Mouse (Mus musculus) E14TG2a.4 (cell line): ENCODE data around the gene Tmem222.

Experiments used
- H3K27me3 ChIP-seq: 2 replicates; pipeline ENCODE4 v1.6.1; 2014; ENCODE audit warnings: low read length, control low read depth; ENCODE audit not compliant: insufficient read depth
- H3K36me3 ChIP-seq: 2 replicates; pipeline ENCODE4 v1.6.1; 2014; ENCODE audit warnings: low read length, control low read depth; ENCODE audit not compliant: insufficient read depth
- H3K4me1 ChIP-seq: replicated peaks from 2 replicates; pipeline ENCODE4 v1.6.1; 2014; ENCODE audit warnings: low read depth, low read length, control low read depth
- H3K4me3 ChIP-seq: replicated peaks from 2 replicates; pipeline ENCODE4 v1.5.1; 2014; ENCODE audit warnings: mild to moderate bottlenecking, low read length
- H3K9me3 ChIP-seq: 2 replicates; pipeline ENCODE4 v1.6.1; 2014; ENCODE audit warnings: low read length, control low read depth
- CTCF ChIP-seq: conservative IDR thresholded peaks from 2 replicates; pipeline ENCODE4 v1.5.1; 2014; ENCODE audit warnings: low read length
- NANOG ChIP-seq: IDR thresholded peaks from 2 replicates; pipeline ENCODE4 v1.6.1; 2014; ENCODE audit warnings: borderline replicate concordance, low read length, mixed read lengths
- POU5F1 ChIP-seq: IDR thresholded peaks from 2 replicates; pipeline ENCODE4 v1.6.1; 2014; ENCODE audit warnings: low read length, borderline replicate concordance

The Tmem222 gene

GRCm38 (mm10) chr4:133251214-133251613 is 26.4 kb downstream of the Tmem222 start:
- no peak for TF ChIP-seq NANOG
- TF ChIP-seq POU5F1 = no peak
- no peak for TF ChIP-seq CTCF
- Histone ChIP-seq H3K27me3 (peaks cover 95% of the 10 kb centered on the region), H3K36me3 (0 out of 2 replicates have a peak, but pooled peaks cover 3% of the 10 kb centered on the region), H3K4me3 (peak overlapping the region; percentile 74), H3K9me3 (no peaks in the 10 kb centered on the region), H3K4me1 (peaks cover 48% of the 10 kb centered on the region)

- peaks cover 47% of the 10 kb centered on the region for H3K4me1 ChIP-seq
- peaks cover 95% of the 10 kb centered on the region for H3K27me3 ChIP-seq
These were observed 27.0 kb downstream of the Tmem222 start for GRCm38 (mm10) chr4:133250609-133251008.

GRCm38 (mm10) chr4:133247806-133248449 is 29.7 kb downstream of the Tmem222 start:
- H3K27me3 ChIP-seq = peaks cover 93% of the 10 kb centered on the region
- no peaks in the 10 kb centered on the region for H3K9me3 ChIP-seq
- no peak overlapping the region for H3K4me3 ChIP-seq
- H3K36me3 ChIP-seq = no peaks in the 10 kb centered on the region
- no peak for TF ChIP-seq NANOG
- TF ChIP-seq POU5F1 = no peak
- no peak for TF ChIP-seq CTCF
- peaks cover 56% of the 10 kb centered on the region for H3K4me1 ChIP-seq

More at GRCm38 (mm10) chr4:133250609-133251008, 27.0 kb downstream of the Tmem222 start:
- H3K9me3 ChIP-seq = no peaks in the 10 kb centered on the region
- TF ChIP-seq NANOG (no peak), CTCF (peak; percentile 56)
- 0 out of 2 replicates have a peak, but pooled peaks cover 3% of the 10 kb centered on the region for H3K36me3 ChIP-seq
- peak overlapping the region; percentile 74 for H3K4me3 ChIP-seq

DNA sequence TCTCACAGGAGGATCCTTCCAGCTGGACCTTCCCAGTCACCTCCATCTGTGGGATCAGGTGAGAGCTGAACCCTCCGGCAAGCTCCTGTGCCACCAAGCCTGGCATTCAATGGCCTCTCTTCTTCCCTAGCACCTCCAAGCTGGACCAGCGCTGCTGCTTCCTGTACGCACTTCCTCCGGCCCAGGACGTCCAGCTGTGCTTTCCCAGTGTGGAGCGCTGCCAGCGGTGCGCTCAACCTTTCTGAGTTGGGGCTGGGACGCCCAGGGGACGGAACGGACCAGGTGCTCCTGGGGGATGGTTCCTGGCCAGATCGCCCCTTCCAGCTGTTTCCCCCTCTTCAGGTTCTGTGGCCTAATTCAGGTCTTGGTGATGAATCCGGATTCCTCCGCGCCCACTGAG is 30.5 kb downstream of the Tmem222 start:
- peaks cover 65% of the 10 kb centered on the region for H3K4me1 ChIP-seq
- TF ChIP-seq CTCF (no peak), NANOG (no peak), POU5F1 (no peak)
- no peaks in the 10 kb centered on the region for H3K36me3 ChIP-seq
- H3K4me3 ChIP-seq = peak overlapping the region; percentile 46; the same call in 1 of the 2 replicates
- peaks cover 90% of the 10 kb centered on the region for H3K27me3 ChIP-seq
- H3K9me3 ChIP-seq = no peaks in the 10 kb centered on the region

GRCm38 (mm10) chr4:133244289-133244688 is 33.3 kb downstream of the Tmem222 start:
- Histone ChIP-seq H3K36me3 (no peaks in the 10 kb centered on the region), H3K27me3 (peaks cover 73% of the 10 kb centered on the region), H3K4me1 (peaks cover 54% of the 10 kb centered on the region), H3K9me3 (no peaks in the 10 kb centered on the region), H3K4me3 (no peak overlapping the region)
- no peak for TF ChIP-seq POU5F1
- no peak for TF ChIP-seq CTCF
- no peak for TF ChIP-seq NANOG

- peaks cover 52% of the 10 kb centered on the region for H3K4me1 ChIP-seq
- H3K9me3 ChIP-seq = no peaks in the 10 kb centered on the region
- peaks cover 69% of the 10 kb centered on the region for H3K27me3 ChIP-seq
- no peak for TF ChIP-seq POU5F1
- no peaks in the 10 kb centered on the region for H3K36me3 ChIP-seq
- no peak overlapping the region for H3K4me3 ChIP-seq
These were observed 34.1 kb downstream of the Tmem222 start for GRCm38 (mm10) chr4:133243538-133243937.

DNA sequence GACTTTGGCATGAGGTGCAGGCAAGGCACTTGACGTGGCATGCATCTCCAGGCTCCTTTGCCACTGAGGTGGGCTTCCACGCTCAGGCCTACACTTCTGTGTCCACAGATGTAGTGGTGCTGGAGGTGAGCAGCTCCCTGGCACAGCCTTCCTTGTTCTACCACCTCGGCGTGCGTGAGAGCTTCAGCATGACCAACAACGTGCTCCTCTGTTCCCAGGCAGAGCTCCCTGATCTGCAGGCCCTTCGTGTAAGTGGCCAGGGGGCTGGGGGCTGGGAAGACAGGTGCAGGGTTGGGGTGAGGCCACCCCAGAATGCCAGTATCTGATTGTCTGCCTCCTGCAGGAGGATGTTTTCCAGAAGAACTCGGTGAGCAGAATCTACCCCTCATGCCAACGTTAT is 34.9 kb downstream of the Tmem222 start:
- Histone ChIP-seq H3K36me3 (no peaks in the 10 kb centered on the region), H3K9me3 (no peaks in the 10 kb centered on the region), H3K4me1 (peaks cover 47% of the 10 kb centered on the region), H3K27me3 (peaks cover 61% of the 10 kb centered on the region), H3K4me3 (no peak overlapping the region)
- TF ChIP-seq POU5F1 (no peak), NANOG (no peak), CTCF (no peak)

DNA sequence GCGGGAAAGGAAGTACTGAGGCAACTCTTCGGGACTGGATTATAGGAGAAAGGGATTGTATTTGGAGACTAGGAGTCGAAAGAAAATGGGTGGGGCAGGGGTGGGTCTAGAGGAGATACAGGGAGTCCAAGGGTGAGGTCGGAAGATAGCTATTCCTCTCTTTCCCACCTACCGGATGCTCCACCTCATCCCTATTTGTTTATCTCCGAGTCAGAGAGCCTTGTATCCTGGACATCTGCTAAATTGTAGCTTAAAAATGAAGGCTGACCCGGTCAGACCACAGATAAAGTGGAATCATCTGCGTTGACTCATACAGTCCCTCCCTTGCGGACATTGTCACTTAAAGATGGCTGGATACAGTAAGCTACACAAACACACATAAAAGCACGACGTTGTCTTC is 35.7 kb downstream of the Tmem222 start:
- Histone ChIP-seq H3K4me3 (peak overlapping the region; percentile 93), H3K4me1 (peaks cover 39% of the 10 kb centered on the region), H3K27me3 (peaks cover 53% of the 10 kb centered on the region), H3K36me3 (no peaks in the 10 kb centered on the region), H3K9me3 (no peaks in the 10 kb centered on the region)
- no peak for TF ChIP-seq NANOG
- TF ChIP-seq CTCF = no peak
- TF ChIP-seq POU5F1 = no peak
